Mouse (Mus musculus): ENCODE measurements around the gene Cyb561.

DNA sequence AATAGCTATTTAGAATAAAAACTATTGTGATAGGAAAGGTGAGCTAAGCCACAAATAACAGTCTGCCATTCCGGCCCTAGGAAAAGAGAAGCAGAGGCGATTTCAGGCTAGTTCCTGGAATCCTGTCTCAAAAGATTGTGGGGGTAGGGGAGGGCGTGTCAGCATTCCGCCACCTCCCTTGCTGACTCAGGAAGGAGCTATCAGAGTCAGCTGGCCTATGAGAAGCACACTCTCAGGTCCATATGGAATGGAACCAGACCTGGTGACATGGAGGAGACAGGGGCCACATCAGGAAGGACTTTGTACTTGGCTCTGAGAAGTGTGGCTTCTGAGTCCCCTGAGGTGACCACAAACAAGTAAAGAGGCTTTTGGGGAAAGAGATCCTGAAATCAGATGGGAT is 2.6 kb downstream of the Cyb561 start:
- TF ChIP-seq CTCF (IDR thresholded peaks at IDR 0.05; ENCODE audit: borderline replicate concordance, extremely low read depth, insufficient read depth, insufficient read length) (no peak), POLR2A (IDR thresholded peaks at IDR 0.05; ENCODE audit: borderline replicate concordance, extremely low read depth, insufficient read depth, insufficient read length, poor library complexity, severe bottlenecking) (no peak)

Data from brain, embryonic 14.5 days (tissue).